Mouse (Mus musculus) small intestine, adult 2 months (tissue): Measurements from ENCODE around the gene Slc41a3.

ENCODE experiments used
- CTCF ChIP-seq: fragments of 200-500 bp; IDR thresholded peaks from 2 replicates; pipeline ENCODE4 v1.5.1; 2012; ENCODE audit warnings: low read depth, mild to moderate bottlenecking, control low read depth, inconsistent platforms, low read length, moderate library complexity, mixed read lengths; ENCODE audit not compliant: insufficient replicate concordance, insufficient read length; ENCODE audit errors: extremely low read depth
- POLR2A ChIP-seq: fragments of 200-500 bp; IDR thresholded peaks from 2 replicates; pipeline ENCODE4 v1.6.1; 2012; ENCODE audit warnings: low read depth, mild to moderate bottlenecking, control low read depth, inconsistent platforms, low read length, moderate library complexity

- no peak for TF ChIP-seq CTCF
- TF ChIP-seq POLR2A = no peak
These were observed 16.5 kb downstream of the Slc41a3 start for GRCm38 (mm10) chr6:90620791-90621583.
